Mouse (Mus musculus) heart, embryonic 13.5 days (tissue): ENCODE measurements at regions not wholly inside any gene's neighbourhood (a gene's known extent, or its start where the extent isn't known, plus 50 kb on each side); places are given as distances from the start of the nearest gene placed in this dataset.

Experiments used
- ATAC-seq: fragments of 200-750 bp; cut with Nextera tagmentation; 2 replicates; pipeline ENCODE4 v1.8.0; 2017; ENCODE audit warnings: moderate TSS enrichment; ENCODE audit not compliant: insufficient number of reproducible peaks, low FRiP score, low TSS enrichment; ENCODE audit errors: extremely low read depth
- H3K27ac ChIP-seq: fragments of 300-500 bp; sonication (generic); replicated peaks from 2 replicates; pipeline ENCODE4 v1.5.1; 2015; ENCODE audit warnings: moderate library complexity, mild to moderate bottlenecking, inconsistent platforms
- H3K27me3 ChIP-seq: fragments of 300-500 bp; sonication (generic); replicated peaks from 2 replicates; pipeline ENCODE4 v1.6.1; 2015; ENCODE audit warnings: mild to moderate bottlenecking, inconsistent platforms
- H3K36me3 ChIP-seq: fragments of 300-500 bp; sonication (generic); 2 replicates; pipeline ENCODE4 v1.6.1; 2015; ENCODE audit warnings: mild to moderate bottlenecking, inconsistent platforms
- H3K4me1 ChIP-seq: fragments of 300-500 bp; sonication (generic); 2 replicates; pipeline ENCODE4 v1.6.1; 2015; ENCODE audit warnings: inconsistent platforms
- H3K4me2 ChIP-seq: fragments of 300-500 bp; sonication (generic); 2 replicates; pipeline ENCODE4 v1.6.1; 2015; ENCODE audit warnings: inconsistent platforms, mild to moderate bottlenecking, moderate library complexity
- H3K4me3 ChIP-seq: fragments of 300-500 bp; sonication (generic); 2 replicates; pipeline ENCODE4 v1.5.1; 2015; ENCODE audit warnings: moderate library complexity, mild to moderate bottlenecking, inconsistent platforms
- H3K9ac ChIP-seq: fragments of 300-500 bp; sonication (generic); 2 replicates; pipeline ENCODE4 v1.6.1; 2015; ENCODE audit warnings: inconsistent platforms, mild to moderate bottlenecking, moderate library complexity
- H3K9me3 ChIP-seq: fragments of 300-500 bp; sonication (generic); 2 replicates; pipeline ENCODE4 v1.6.1; 2016; ENCODE audit warnings: inconsistent platforms
- WGBS: fragments of 180-500 bp; shearing (Covaris S2); methylation state at CpG from one replicate; pipeline ENCODE4 v1.1.7; 2015; ENCODE audit warnings: mixed read lengths; 5-methylcytosine and 5-hydroxymethylcytosine counted together

DNA sequence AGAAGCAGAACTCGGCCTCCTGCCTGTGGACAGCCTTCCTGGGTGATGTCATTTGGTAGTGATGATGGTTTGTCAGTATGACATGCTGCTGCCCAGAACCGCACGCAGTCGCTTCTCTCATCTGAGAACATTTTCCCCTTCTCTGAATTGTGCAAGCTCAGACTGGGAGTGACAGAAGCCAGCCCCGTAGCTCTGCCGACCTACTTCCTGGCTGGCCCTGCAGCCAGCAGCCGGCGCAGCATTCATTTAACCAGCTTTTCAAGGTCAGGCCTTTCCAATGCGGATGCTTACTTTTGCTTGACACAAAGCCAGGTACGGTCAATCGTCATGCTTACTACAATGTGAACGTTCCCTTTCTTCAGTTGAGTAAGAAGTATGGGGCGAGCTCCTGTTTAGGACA lies 390.5 kb downstream of the Slc4a3 start:
- peak overlapping the region; percentile 66 for H3K27ac ChIP-seq
- no peaks in the 10 kb centered on the region for H3K27me3 ChIP-seq
- H3K36me3 ChIP-seq, result no peaks in the 10 kb centered on the region
- no peak; the same call in 1 of the 2 replicates for ATAC-seq
- 27% methylated on average over 13 of the region's 13 CpGs for WGBS
- 0 out of 2 replicates have a peak overlapping the region, but pooled peaks have one; percentile 0 for H3K9ac ChIP-seq
- H3K4me3 ChIP-seq, result no peak overlapping the region
- peak overlapping the region; percentile 30 for H3K4me2 ChIP-seq
- peaks cover 45% of the 10 kb centered on the region for H3K4me1 ChIP-seq
- no peaks in the 10 kb centered on the region for H3K9me3 ChIP-seq

DNA sequence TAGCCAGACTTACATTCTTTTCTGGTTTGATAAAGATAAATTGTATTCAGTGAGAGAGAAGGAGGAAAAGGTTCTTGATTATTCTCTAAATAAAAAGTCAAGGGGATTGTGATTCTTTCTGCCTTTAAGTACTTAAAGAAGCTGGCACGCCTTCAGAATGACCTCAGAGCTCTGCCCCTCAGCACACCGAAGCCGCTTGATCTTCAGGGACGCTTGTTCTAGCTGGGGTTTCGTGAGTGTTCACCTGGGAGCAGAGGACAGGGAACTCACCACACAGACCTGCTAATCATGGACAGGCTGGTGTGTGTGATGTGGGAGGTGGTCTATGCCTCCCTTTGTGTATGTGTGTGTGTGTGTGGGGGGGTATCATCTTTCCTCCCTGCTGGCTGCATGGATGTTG lies 391.3 kb downstream of the Slc4a3 start:
- H3K36me3 ChIP-seq, result no peaks in the 10 kb centered on the region
- H3K9me3 ChIP-seq, result no peaks in the 10 kb centered on the region
- H3K4me1 ChIP-seq, result peaks cover 45% of the 10 kb centered on the region
- 0 out of 2 replicates have a peak overlapping the region, but pooled peaks have one; percentile 30 for H3K4me2 ChIP-seq
- H3K27me3 ChIP-seq, result no peaks in the 10 kb centered on the region
- WGBS, result 52% methylated on average over 5 of the region's 5 CpGs
- H3K9ac ChIP-seq, result 0 out of 2 replicates have a peak overlapping the region, but pooled peaks have one; percentile 0
- ATAC-seq, result no peak
- H3K4me3 ChIP-seq, result no peak overlapping the region
- peak overlapping the region; percentile 66; the same call in 1 of the 2 replicates for H3K27ac ChIP-seq

DNA sequence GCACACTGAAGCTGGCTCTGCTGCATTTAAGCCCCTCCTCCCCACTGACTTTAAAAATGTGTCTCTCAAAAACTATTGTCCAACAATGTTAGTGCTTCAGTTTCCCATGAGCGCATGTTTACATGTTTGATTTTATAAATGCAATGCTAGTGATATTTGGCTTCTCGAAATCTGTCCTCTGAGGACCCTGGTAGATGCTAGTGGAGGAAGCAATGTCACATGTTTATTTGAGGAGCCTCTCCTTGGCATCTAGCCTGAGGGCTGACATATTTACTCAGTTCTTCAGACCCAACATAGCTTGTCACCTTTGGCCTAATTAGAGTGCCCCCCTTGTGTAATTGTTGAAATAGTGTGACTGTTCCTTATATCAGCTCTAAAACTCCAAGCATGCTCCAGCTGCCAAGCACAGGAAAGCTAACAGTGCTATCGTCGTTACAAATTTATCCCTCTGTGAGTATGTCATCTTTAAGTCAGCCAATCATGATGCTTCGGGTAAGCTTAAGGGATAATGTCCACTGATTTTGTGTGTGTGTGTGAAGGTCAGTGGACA lies 400.3 kb downstream of the Slc4a3 start:
- Histone ChIP-seq H3K9ac (no peak overlapping the region), H3K9me3 (no peaks in the 10 kb centered on the region), H3K4me3 (no peak overlapping the region), H3K27ac (no peak overlapping the region), H3K36me3 (no peaks in the 10 kb centered on the region), H3K4me1 (peaks cover 5% of the 10 kb centered on the region), H3K4me2 (no peak overlapping the region), H3K27me3 (no peaks in the 10 kb centered on the region)
- ATAC-seq, result no peak
- WGBS, result 58% methylated on average over 5 of the region's 5 CpGs

DNA sequence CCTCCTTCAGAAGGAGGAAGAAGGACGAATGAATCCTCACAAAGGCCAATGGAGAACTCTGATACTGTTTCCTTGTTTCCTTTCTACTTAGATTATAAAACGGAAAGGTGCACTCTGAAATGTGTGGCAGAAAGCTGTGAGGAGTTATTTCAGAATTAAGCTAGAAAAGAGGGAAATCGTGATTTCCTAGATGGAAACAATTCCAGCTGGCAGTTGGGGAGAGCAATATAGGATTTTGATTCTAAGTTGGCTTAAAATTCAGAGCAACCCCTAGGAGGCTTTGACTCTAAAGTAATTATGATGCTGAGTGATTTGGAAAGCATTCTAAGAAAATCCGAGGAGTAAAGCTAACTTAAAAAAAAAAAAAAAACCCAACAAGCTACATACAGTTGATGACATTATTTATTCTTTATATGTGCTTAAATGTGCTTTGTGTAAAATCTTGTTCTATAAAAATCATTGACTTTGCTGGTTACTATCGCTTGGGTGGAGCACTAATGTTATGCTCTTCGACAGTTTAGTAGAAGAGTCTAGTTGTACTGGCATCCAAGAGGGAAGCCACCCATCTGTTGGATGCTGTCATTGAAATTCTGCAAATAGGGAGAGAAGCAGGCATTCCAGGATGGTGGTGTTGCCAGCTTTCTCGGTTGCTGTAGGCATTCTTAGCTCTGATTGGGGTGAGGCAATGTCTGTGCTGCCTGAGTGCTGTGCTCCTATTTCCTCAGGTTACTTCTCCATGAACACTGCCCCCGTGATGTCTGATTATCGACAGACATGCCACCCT lies 432.3 kb downstream of the Slc4a3 start:
- Histone ChIP-seq H3K4me1 (no peaks in the 10 kb centered on the region), H3K9me3 (no peaks in the 10 kb centered on the region), H3K4me3 (no peak overlapping the region), H3K27ac (no peak overlapping the region), H3K36me3 (no peaks in the 10 kb centered on the region), H3K4me2 (no peak overlapping the region), H3K27me3 (no peaks in the 10 kb centered on the region), H3K9ac (no peak overlapping the region)
- WGBS, result 74% methylated on average over 9 of the region's 9 CpGs
- no peak for ATAC-seq

DNA sequence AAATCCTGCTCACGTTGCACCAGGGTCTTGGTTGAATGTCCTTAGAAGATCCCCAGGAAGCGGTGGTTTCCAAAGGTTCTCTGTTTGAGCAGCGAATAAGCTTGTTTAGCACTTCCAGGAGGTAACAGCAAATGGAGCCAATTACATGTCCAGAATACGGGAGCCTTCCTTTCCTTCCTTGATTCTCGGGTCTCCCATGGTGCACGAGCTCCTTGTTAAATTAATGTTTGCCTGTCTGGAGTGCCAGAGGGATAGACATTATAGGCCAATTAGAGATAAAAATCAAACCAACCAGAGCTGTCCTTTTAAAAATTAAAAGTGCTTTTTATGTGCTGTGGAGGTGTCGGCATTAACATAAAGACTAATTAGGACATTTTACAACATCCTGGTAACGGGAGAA lies 437.0 kb downstream of the Slc4a3 start:
- H3K27ac ChIP-seq, result no peak overlapping the region
- H3K27me3 ChIP-seq, result no peaks in the 10 kb centered on the region
- no peak for ATAC-seq
- 65% methylated on average over 8 of the region's 8 CpGs for WGBS
- no peak overlapping the region for H3K9ac ChIP-seq
- H3K4me2 ChIP-seq, result no peak overlapping the region
- peaks cover 4% of the 10 kb centered on the region for H3K4me1 ChIP-seq
- no peaks in the 10 kb centered on the region for H3K9me3 ChIP-seq
- H3K4me3 ChIP-seq, result no peak overlapping the region
- no peaks in the 10 kb centered on the region for H3K36me3 ChIP-seq

DNA sequence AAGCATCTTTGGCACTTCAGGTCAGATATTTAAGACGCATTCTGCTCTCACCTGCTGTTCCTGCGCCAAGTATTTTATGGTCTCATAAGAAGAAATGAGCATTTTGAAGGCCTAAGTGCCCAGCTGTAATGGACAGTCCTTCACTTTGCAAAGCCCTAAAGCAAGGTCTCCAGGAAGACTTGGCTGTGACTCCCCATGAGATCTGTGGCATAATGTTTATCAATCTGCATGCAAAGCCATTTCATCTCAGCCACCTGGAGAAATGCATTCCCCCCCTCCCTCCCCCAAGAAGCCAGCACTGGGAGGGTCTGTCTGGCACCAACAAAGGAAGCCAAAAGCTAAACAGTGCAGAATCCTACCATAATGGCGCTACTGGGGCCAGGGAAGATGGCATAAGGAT lies 437.4 kb downstream of the Slc4a3 start:
- Histone ChIP-seq H3K36me3 (no peaks in the 10 kb centered on the region), H3K4me3 (no peak overlapping the region), H3K9ac (no peak overlapping the region), H3K27ac (no peak overlapping the region), H3K4me1 (peaks cover 5% of the 10 kb centered on the region), H3K9me3 (no peaks in the 10 kb centered on the region), H3K4me2 (no peak overlapping the region), H3K27me3 (no peaks in the 10 kb centered on the region)
- no peak for ATAC-seq
- 86% methylated on average over 3 of the region's 3 CpGs for WGBS

DNA sequence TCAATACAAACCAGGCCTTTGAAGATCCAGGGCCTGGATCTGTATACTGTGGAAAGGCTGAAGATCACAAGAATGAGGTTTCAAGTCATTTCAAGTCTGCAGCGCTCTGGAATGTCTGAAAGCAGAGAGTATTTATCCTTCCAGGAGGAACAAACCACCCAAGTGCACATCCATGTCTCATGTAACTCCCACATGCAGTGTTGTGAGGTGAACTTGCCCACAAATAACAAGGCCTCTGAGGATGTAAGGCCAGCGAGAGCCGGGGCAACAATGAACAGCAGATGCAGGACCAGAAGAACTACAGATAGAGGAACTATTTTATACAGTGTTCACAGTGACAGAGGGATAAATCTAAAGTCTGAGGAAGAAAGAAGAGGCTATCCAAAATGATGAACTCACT lies 442.4 kb downstream of the Slc4a3 start:
- Histone ChIP-seq H3K36me3 (no peaks in the 10 kb centered on the region), H3K4me3 (no peak overlapping the region), H3K27ac (no peak overlapping the region), H3K9ac (no peak overlapping the region), H3K4me1 (peaks cover 5% of the 10 kb centered on the region), H3K27me3 (no peaks in the 10 kb centered on the region), H3K4me2 (no peak overlapping the region), H3K9me3 (no peaks in the 10 kb centered on the region)
- ATAC-seq, result no peak
- 73% methylated on average over 3 of the region's 3 CpGs for WGBS

DNA sequence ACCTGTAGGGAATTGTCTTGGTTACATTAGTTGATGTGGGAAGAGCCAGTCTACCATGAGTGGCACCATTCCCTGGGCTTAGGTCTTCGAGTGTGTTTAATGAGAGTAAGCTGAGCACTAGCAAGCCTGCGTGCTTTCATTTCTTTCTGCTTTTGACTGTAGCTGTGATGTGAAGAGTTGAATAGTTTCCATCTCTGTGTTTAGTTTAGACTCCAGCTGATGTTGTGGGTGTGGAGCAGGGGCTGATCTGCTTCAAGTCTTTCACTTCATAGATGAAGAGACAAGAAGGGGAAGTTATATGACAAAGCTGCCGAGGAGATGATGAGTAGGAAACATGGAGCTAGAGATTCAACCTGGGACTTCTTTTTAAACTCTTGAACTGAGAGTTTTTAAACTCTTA lies 446.0 kb downstream of the Slc4a3 start:
- Histone ChIP-seq H3K27ac (no peak overlapping the region), H3K9ac (no peak overlapping the region), H3K4me2 (no peak overlapping the region), H3K9me3 (no peaks in the 10 kb centered on the region), H3K4me3 (no peak overlapping the region), H3K36me3 (no peaks in the 10 kb centered on the region), H3K27me3 (no peaks in the 10 kb centered on the region), H3K4me1 (peaks cover 11% of the 10 kb centered on the region)
- WGBS, result 81% methylated on average over 3 of the region's 3 CpGs
- ATAC-seq, result no peak

DNA sequence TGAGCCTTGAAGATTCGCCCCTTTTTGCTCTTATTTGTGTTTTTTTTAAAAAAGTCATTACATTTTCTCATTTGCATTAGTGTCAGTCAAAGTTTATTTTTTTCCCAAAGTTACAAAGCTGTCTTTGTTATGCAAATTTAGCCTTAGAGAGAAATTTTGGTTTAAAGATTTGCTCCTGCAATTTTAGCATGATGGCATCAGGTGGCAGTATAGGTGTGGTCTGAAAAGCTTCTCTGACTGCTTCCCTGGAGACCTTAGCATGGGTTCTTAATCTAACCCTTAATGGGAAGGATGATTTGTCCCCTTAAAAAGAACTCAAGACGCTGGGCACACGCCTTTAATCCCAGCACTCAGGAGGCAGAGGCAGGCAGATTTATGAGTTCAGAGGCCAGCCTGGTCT lies 451.2 kb downstream of the Slc4a3 start:
- no peak for ATAC-seq
- Histone ChIP-seq H3K4me3 (no peak overlapping the region), H3K27me3 (no peaks in the 10 kb centered on the region), H3K9me3 (no peaks in the 10 kb centered on the region), H3K4me1 (peaks cover 6% of the 10 kb centered on the region; the same call in 1 of the 2 replicates), H3K27ac (no peak overlapping the region), H3K9ac (no peak overlapping the region), H3K4me2 (no peak overlapping the region), H3K36me3 (no peaks in the 10 kb centered on the region)
- WGBS, result 66% methylated on average over 3 of the region's 3 CpGs

DNA sequence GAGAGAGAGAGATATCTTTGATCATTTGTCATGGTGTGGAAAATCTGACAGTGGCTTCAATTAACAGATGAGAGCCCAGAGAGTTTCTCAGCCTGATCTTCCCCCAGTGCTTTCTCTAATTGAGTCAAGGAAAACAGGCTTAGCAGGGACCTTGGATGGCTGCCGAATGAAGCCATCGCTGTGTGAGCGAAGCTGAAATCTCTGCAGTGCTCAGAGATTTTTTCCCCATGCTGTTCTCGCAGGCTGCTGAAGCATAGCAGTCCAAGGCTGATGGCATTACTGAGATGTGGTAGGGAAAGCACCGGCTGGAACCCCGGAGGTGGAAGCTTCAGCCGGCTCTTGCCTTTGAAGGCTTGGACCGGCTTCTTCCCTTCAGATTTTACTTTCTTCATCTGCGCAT lies 455.1 kb downstream of the Slc4a3 start:
- 79% methylated on average over 9 of the region's 9 CpGs for WGBS

DNA sequence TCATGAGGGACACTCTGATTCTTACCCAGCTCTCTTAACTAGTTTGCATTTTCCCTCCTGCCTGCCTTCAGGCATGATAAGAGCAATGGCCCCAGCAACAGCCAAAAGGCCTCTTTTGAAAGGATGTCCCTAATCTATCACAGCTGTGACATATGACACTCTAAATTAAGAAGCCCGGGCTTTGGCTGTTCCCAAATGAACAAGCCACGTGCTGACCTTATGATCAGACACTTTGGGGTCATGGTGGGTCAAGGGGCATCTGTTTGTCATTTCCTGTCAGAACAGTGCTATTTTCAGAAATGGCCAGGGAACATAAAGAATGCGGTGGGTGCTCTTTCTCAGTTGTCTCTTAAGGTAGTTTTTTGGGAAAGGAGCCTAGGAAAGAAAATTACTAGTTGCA lies 463.5 kb downstream of the Slc4a3 start:
- Histone ChIP-seq H3K27ac (peak overlapping the region; percentile 48; the same call in 1 of the 2 replicates), H3K4me1 (peaks cover 26% of the 10 kb centered on the region), H3K9me3 (peaks cover 6% of the 10 kb centered on the region; the same call in 1 of the 2 replicates), H3K36me3 (no peaks in the 10 kb centered on the region), H3K27me3 (no peaks in the 10 kb centered on the region), H3K4me2 (no peak overlapping the region), H3K4me3 (no peak overlapping the region), H3K9ac (no peak overlapping the region)
- ATAC-seq, result no peak
- 5% methylated on average over 3 of the region's 3 CpGs for WGBS

More for the DNA sequence above, 455.1 kb downstream of the Slc4a3 start:
- no peak overlapping the region for H3K4me2 ChIP-seq
- H3K27me3 ChIP-seq, result no peaks in the 10 kb centered on the region
- no peaks in the 10 kb centered on the region for H3K36me3 ChIP-seq
- no peak overlapping the region for H3K4me3 ChIP-seq
- no peak overlapping the region for H3K9ac ChIP-seq
- no peaks in the 10 kb centered on the region for H3K4me1 ChIP-seq
- H3K27ac ChIP-seq, result no peak overlapping the region
- H3K9me3 ChIP-seq, result peaks cover 3% of the 10 kb centered on the region; the same call in 1 of the 2 replicates
- no peak for ATAC-seq
